Mouse (Mus musculus): ENCODE data around the gene Igflr1. TPM values are rescaled to one million over a fixed set of nuclear protein-coding genes. Genes with fewer than 3 reads are reported as not detected.

Gene Igflr1
- polyA plus RNA-seq, 1 experiment: 0.66 TPM

DNA sequence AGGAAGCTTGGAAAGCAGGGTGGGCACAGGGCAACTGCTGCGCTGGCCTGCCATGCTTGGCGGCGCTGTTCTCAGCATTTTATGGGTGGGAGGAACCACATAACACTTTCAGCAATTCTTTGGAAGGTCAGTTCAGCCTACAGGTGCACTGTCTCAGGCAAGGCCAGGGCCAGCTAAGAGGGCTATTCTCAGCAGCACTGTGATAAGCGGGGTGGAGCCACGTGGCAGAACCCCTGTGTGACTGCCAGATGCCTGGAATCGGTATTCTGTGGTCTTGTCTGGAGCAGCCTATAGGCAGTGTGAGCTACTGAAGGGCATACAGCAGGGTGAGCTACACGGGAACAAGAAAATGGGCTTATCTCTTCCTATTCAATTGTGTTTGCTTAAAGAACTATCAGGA, 44.8 kb downstream of the Igflr1 start:
- H3K4me3 ChIP-seq: no peak overlapping the region
- H3K79me2 ChIP-seq (ENCODE audit: control insufficient read depth, insufficient read depth): no peaks in the 10 kb centered on the region
- H3ac ChIP-seq (ENCODE audit: control insufficient read depth, insufficient read length): no peak overlapping the region
- no peaks in the 10 kb centered on the region for H3K36me3 ChIP-seq (ENCODE audit: control insufficient read depth, insufficient read depth)
- H3K27me3 ChIP-seq (ENCODE audit: control insufficient read depth, insufficient read depth, insufficient read length): no peaks in the 10 kb centered on the region
- H3K4me2 ChIP-seq (ENCODE audit: low read depth): no peak overlapping the region
- no peak for TF ChIP-seq POLR2AphosphoS2 (IDR thresholded peaks at IDR 0.05; ENCODE audit: insufficient read length, low read depth)
- no peak for TF ChIP-seq POLR2A (IDR thresholded peaks at IDR 0.05; ENCODE audit: insufficient read length, low read depth)
- TF ChIP-seq TCF3 (IDR thresholded peaks at IDR 0.05; ENCODE audit: insufficient read length, low read depth): no peak
- no peak for TF ChIP-seq CEBPB (IDR thresholded peaks at IDR 0.05; ENCODE audit: insufficient read depth, poor library complexity, severe bottlenecking)
- TF ChIP-seq MYOG (IDR thresholded peaks at IDR 0.05; ENCODE audit: control insufficient read depth in 1 of 3, insufficient read depth in 1 of 3, insufficient read length in 2 of 3, low read depth in 2 of 3): no peak
- TF ChIP-seq REST (IDR thresholded peaks at IDR 0.05; ENCODE audit: insufficient read depth, insufficient read length): no peak
- TF ChIP-seq SRF (IDR thresholded peaks at IDR 0.05; ENCODE audit: control insufficient read depth, insufficient read length, low read depth): no peak
- no peak for TF ChIP-seq USF1 (IDR thresholded peaks at IDR 0.05; ENCODE audit: low read depth)
- no peak for TF ChIP-seq MAX (IDR thresholded peaks at IDR 0.05; ENCODE audit: low read depth)
- no peak for TF ChIP-seq TCF12 (IDR thresholded peaks at IDR 0.05; ENCODE audit: insufficient read depth, poor library complexity, severe bottlenecking)
- TF ChIP-seq E2F4 (IDR thresholded peaks at IDR 0.05; ENCODE audit: insufficient read depth): no peak
- TF ChIP-seq MYOD1 (IDR thresholded peaks at IDR 0.05; ENCODE audit: control insufficient read depth in 1 of 3, insufficient read length in 2 of 3, low read depth in 2 of 3): no peak

DNA sequence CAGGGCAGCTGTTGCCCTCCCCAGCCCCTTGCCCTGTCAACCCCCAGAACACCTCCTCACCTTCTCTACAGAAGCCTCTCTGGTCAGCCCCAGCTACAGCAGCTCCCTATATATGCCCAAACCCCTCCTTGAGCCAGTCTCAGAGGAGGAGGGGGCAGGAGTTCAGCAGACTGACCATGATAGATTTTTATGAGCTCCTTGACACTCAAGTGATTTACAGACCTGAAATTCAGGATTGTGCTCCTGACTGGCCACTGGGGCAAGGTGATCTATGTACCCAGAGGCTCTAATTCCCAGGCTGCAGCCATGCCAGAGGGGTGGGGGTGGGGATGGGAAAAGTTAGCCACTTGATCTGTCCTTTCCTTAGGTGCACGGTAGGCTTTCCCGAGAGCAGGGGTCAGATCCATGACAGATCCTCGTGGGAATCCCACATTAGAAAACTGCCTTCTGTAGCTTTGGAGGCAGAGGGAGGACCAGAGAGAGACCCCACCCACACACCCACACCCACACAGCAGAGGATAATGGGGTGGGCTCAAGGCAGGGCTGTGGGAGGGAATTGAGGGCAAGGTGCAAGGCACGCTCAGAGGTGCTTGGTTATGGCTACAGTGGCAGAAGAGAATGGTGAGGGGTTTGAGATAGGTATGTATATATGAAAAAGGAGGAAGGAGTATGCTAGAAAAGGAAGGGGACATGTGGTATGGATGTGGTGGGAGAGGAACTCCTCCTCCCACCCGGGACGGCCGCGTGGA, 47.6 kb downstream of the Igflr1 start, which contains the start of gene Upk1a:
Gene Upk1a, minus strand, starts transcription at position 194 of the 749 bp plus-strand sequence.
- H3K27me3 ChIP-seq (ENCODE audit: control insufficient read depth, insufficient read depth, insufficient read length): no peaks in the 10 kb centered on the region
- H3ac ChIP-seq (ENCODE audit: control insufficient read depth, insufficient read length): no peak within 1 kb of the TSS
- no peak within 1 kb of the TSS for H3K4me3 ChIP-seq
- H3K79me2 ChIP-seq (ENCODE audit: control insufficient read depth, insufficient read depth): no peaks in the 10 kb centered on the region
- TF ChIP-seq MYOG (IDR thresholded peaks at IDR 0.05; ENCODE audit: control insufficient read depth in 1 of 3, insufficient read depth in 1 of 3, insufficient read length in 2 of 3, low read depth in 2 of 3) (no peak), USF1 (IDR thresholded peaks at IDR 0.05; ENCODE audit: low read depth) (no peak), CEBPB (IDR thresholded peaks at IDR 0.05; ENCODE audit: insufficient read depth, poor library complexity, severe bottlenecking) (no peak), SRF (IDR thresholded peaks at IDR 0.05; ENCODE audit: control insufficient read depth, insufficient read length, low read depth) (no peak), REST (IDR thresholded peaks at IDR 0.05; ENCODE audit: insufficient read depth, insufficient read length) (no peak), TCF12 (IDR thresholded peaks at IDR 0.05; ENCODE audit: insufficient read depth, poor library complexity, severe bottlenecking) (no peak), E2F4 (IDR thresholded peaks at IDR 0.05; ENCODE audit: insufficient read depth) (no peak), TCF3 (IDR thresholded peaks at IDR 0.05; ENCODE audit: insufficient read length, low read depth) (no peak), POLR2AphosphoS2 (IDR thresholded peaks at IDR 0.05; ENCODE audit: insufficient read length, low read depth) (no peak)
- no peak within 1 kb of the TSS for H3K4me2 ChIP-seq (ENCODE audit: low read depth)
- H3K36me3 ChIP-seq (ENCODE audit: control insufficient read depth, insufficient read depth): peaks cover 14% of the 10 kb centered on the region

DNA sequence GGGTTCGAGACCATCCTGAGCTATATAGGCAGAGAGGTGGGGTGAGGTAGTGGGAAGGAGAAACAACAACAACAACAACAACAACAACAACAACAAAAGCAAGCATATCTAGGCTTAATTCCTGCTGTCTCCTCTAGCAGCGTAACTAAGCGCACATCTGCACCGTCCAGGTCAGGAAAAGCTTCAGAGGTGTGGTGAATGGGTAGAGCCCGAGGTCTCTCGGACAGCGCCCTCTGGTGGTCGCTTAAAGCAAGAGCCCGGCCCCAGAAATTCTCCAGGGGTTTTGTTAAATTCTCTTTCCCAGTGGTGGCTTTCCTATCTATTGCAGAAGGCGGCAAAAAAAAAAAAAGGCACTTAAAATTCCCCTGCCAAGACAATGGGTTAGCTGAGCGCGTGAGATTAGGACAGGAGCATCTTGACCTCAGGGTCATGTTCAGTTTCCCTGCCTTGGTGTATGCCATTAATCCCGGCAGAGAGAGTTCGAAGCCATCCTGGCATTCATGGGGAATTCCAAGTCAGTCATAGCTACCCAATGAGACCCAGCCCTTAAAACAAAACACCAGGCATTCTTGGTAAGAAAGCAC, 48.4 kb downstream of the Igflr1 start:
- Histone ChIP-seq H3K4me3 (no peak overlapping the region), H3K27me3 (ENCODE audit: control insufficient read depth, insufficient read depth, insufficient read length) (no peaks in the 10 kb centered on the region), H3K36me3 (ENCODE audit: control insufficient read depth, insufficient read depth) (peaks cover 21% of the 10 kb centered on the region), H3K79me2 (ENCODE audit: control insufficient read depth, insufficient read depth) (no peaks in the 10 kb centered on the region), H3K4me2 (ENCODE audit: low read depth) (no peak overlapping the region), H3ac (ENCODE audit: control insufficient read depth, insufficient read length) (no peak overlapping the region)
- TF ChIP-seq REST (IDR thresholded peaks at IDR 0.05; ENCODE audit: insufficient read depth, insufficient read length): no peak
- TF ChIP-seq CEBPB (IDR thresholded peaks at IDR 0.05; ENCODE audit: insufficient read depth, poor library complexity, severe bottlenecking): no peak
- TF ChIP-seq TCF12 (IDR thresholded peaks at IDR 0.05; ENCODE audit: insufficient read depth, poor library complexity, severe bottlenecking): no peak
- TF ChIP-seq E2F4 (IDR thresholded peaks at IDR 0.05; ENCODE audit: insufficient read depth): no peak
- no peak for TF ChIP-seq SRF (IDR thresholded peaks at IDR 0.05; ENCODE audit: control insufficient read depth, insufficient read length, low read depth)
- TF ChIP-seq POLR2A (IDR thresholded peaks at IDR 0.05; ENCODE audit: insufficient read length, low read depth): no peak
- TF ChIP-seq MAX (IDR thresholded peaks at IDR 0.05; ENCODE audit: low read depth): no peak
- no peak for TF ChIP-seq USF1 (IDR thresholded peaks at IDR 0.05; ENCODE audit: low read depth)
- no peak for TF ChIP-seq TCF3 (IDR thresholded peaks at IDR 0.05; ENCODE audit: insufficient read length, low read depth)
- TF ChIP-seq MYOD1 (IDR thresholded peaks at IDR 0.05; ENCODE audit: control insufficient read depth in 1 of 3, insufficient read length in 2 of 3, low read depth in 2 of 3): no peak
- TF ChIP-seq MYOG (IDR thresholded peaks at IDR 0.05; ENCODE audit: control insufficient read depth in 1 of 3, insufficient read depth in 1 of 3, insufficient read length in 2 of 3, low read depth in 2 of 3): no peak
- TF ChIP-seq POLR2AphosphoS2 (IDR thresholded peaks at IDR 0.05; ENCODE audit: insufficient read length, low read depth): no peak

DNA sequence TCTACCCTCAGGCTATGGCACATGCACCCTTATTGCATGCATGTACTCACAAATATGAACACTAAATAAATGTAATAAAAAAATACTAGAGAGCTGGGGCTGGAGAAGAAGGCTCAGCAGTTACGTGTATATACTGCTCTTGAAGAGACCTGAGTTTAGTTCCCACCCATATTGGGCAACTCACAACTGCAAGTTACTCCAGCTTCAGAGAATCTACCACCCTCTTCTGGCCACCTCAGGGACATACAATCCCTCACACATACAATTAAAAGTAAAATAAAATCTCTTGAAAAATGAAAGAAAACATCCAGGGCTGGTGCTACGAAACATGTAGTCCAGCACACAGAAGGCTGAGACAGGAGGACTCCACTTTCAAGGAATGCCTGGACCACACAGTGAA, 49.2 kb downstream of the Igflr1 start:
- H3ac ChIP-seq (ENCODE audit: control insufficient read depth, insufficient read length): no peak overlapping the region
- TF ChIP-seq CEBPB (IDR thresholded peaks at IDR 0.05; ENCODE audit: insufficient read depth, poor library complexity, severe bottlenecking): no peak
- TF ChIP-seq SRF (IDR thresholded peaks at IDR 0.05; ENCODE audit: control insufficient read depth, insufficient read length, low read depth): no peak
- no peak for TF ChIP-seq TCF12 (IDR thresholded peaks at IDR 0.05; ENCODE audit: insufficient read depth, poor library complexity, severe bottlenecking)
- TF ChIP-seq TCF3 (IDR thresholded peaks at IDR 0.05; ENCODE audit: insufficient read length, low read depth): no peak
- no peak for TF ChIP-seq MYOG (IDR thresholded peaks at IDR 0.05; ENCODE audit: control insufficient read depth in 1 of 3, insufficient read depth in 1 of 3, insufficient read length in 2 of 3, low read depth in 2 of 3)
- no peak for TF ChIP-seq MAX (IDR thresholded peaks at IDR 0.05; ENCODE audit: low read depth)
- TF ChIP-seq POLR2AphosphoS2 (IDR thresholded peaks at IDR 0.05; ENCODE audit: insufficient read length, low read depth): no peak
- TF ChIP-seq E2F4 (IDR thresholded peaks at IDR 0.05; ENCODE audit: insufficient read depth): no peak
- TF ChIP-seq USF1 (IDR thresholded peaks at IDR 0.05; ENCODE audit: low read depth): no peak
- TF ChIP-seq REST (IDR thresholded peaks at IDR 0.05; ENCODE audit: insufficient read depth, insufficient read length): no peak
- TF ChIP-seq MYOD1 (IDR thresholded peaks at IDR 0.05; ENCODE audit: control insufficient read depth in 1 of 3, insufficient read length in 2 of 3, low read depth in 2 of 3): no peak
- TF ChIP-seq POLR2A (IDR thresholded peaks at IDR 0.05; ENCODE audit: insufficient read length, low read depth): no peak

More for the DNA sequence above, 49.2 kb downstream of the Igflr1 start:
- no peaks in the 10 kb centered on the region for H3K27me3 ChIP-seq (ENCODE audit: control insufficient read depth, insufficient read depth, insufficient read length)
- H3K79me2 ChIP-seq (ENCODE audit: control insufficient read depth, insufficient read depth): peaks cover 2% of the 10 kb centered on the region
- H3K4me2 ChIP-seq (ENCODE audit: low read depth): no peak overlapping the region
- no peak overlapping the region for H3K4me3 ChIP-seq
- peaks cover 21% of the 10 kb centered on the region for H3K36me3 ChIP-seq (ENCODE audit: control insufficient read depth, insufficient read depth)
